Mouse (Mus musculus) cerebellum, adult 2 months (tissue): Measurements from ENCODE around the gene Mptx2.

ENCODE experiments used
- CTCF ChIP-seq: fragments of 200-500 bp; IDR thresholded peaks from 2 replicates; pipeline ENCODE4 v1.5.1; 2011; ENCODE audit warnings: low read depth, mild to moderate bottlenecking, control low read depth, low read length, moderate library complexity, borderline replicate concordance; ENCODE audit not compliant: insufficient read depth
- POLR2A ChIP-seq: fragments of 200-500 bp; IDR thresholded peaks from 2 replicates; pipeline ENCODE4 v1.6.1; 2011; ENCODE audit warnings: low read length, control low read depth, borderline replicate concordance; ENCODE audit not compliant: insufficient read depth

GRCm38 (mm10) chr1:173322249-173322627 is 44.7 kb upstream of the Mptx2 start:
- TF ChIP-seq POLR2A, result no peak
- no peak for TF ChIP-seq CTCF
